Mouse (Mus musculus) brain, embryonic 18.5 days (tissue): ENCODE data around the gene Gm10306.

Source experiments
- DNase-seq: peaks from one replicate; pipeline ENCODE4 v3.0.0-alpha.2; 2012; ENCODE audit warnings: low read depth, low spot score

Gene Gm10306

DNA sequence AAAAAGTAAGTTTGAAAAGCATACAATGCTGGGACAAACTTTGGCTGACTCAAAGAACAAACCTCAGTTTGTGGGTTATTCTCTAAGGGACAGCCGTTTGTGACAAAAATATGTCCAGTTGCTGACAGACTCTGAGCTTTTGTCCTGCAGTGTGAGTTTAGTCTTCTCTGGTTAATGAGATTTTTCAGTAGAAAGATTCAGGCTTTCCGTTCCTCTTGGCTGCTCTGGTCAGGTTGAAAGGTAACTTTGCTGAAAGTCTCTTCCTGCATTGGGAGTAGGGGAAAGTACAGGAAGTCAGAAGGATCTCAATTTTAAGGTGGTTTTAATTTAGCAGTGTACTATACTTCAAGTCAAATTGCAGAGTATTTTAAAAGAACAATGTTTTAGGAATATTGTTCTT lies 49.2 kb downstream of the Gm10306 start:
- DNase-seq = no peak
